Mouse (Mus musculus) kidney, embryonic 14.5 days (tissue): ENCODE data around the gene Kalrn. TPM values are rescaled to one million over a fixed set of nuclear protein-coding genes. Genes with fewer than 3 reads are reported as not detected.

Experiments used
- ATAC-seq: fragments of 200-750 bp; cut with Nextera tagmentation; 2 replicates; pipeline ENCODE4 v1.8.0; 2017; ENCODE audit warnings: moderate number of reproducible peaks, mild to moderate bottlenecking, moderate TSS enrichment, moderate library complexity; ENCODE audit not compliant: low FRiP score, low TSS enrichment
- H3K27ac ChIP-seq: fragments of 300-500 bp; sonication (generic); 2 replicates; pipeline ENCODE4 v1.5.1; 2014; ENCODE audit warnings: low read depth, mild to moderate bottlenecking, low read length, moderate library complexity, mixed read lengths
- H3K27me3 ChIP-seq: fragments of 300-500 bp; sonication (generic); 2 replicates; pipeline ENCODE4 v1.6.1; 2014; ENCODE audit warnings: mild to moderate bottlenecking, low read length; ENCODE audit not compliant: control insufficient read depth, insufficient read depth
- H3K36me3 ChIP-seq: fragments of 300-500 bp; sonication (generic); 2 replicates; pipeline ENCODE4 v1.6.1; 2014; ENCODE audit warnings: low read length, mixed read lengths; ENCODE audit not compliant: control insufficient read depth, insufficient read depth
- H3K4me1 ChIP-seq: fragments of 300-500 bp; sonication (generic); 2 replicates; pipeline ENCODE4 v1.6.1; 2014; ENCODE audit warnings: low read length, mixed read lengths; ENCODE audit not compliant: control insufficient read depth, insufficient read depth
- H3K4me2 ChIP-seq: fragments of 300-500 bp; sonication (generic); replicated peaks from 2 replicates; pipeline ENCODE4 v1.6.1; 2014; ENCODE audit warnings: low read depth, mild to moderate bottlenecking, low read length
- H3K4me3 ChIP-seq: fragments of 300-500 bp; sonication (generic); 2 replicates; pipeline ENCODE4 v1.5.1; 2014; ENCODE audit warnings: mild to moderate bottlenecking, low read length
- H3K9ac ChIP-seq: fragments of 300-500 bp; sonication (generic); 2 replicates; pipeline ENCODE4 v1.6.1; 2014; ENCODE audit warnings: low read depth, mild to moderate bottlenecking, low read length, moderate library complexity
- H3K9me3 ChIP-seq: fragments of 300-500 bp; sonication (generic); 2 replicates; pipeline ENCODE4 v1.6.1; 2016; ENCODE audit warnings: low read length; ENCODE audit not compliant: control insufficient read depth
- WGBS: fragments of 180-500 bp; shearing (Covaris S2); extraction: QIAGEN DNeasy Blood & Tissue Kit; methylation state at CpG from one replicate; pipeline ENCODE4 v1.1.7; 2014; 5-methylcytosine and 5-hydroxymethylcytosine counted together
- polyA plus RNA-seq: library from polyadenylated mRNA; unstranded; fragments of >200 nt; fragmentation: Nextera tagmentation; extraction: Ambion mirVana; gene quantifications from 2 replicates; pipeline ENCODE4 v1.2.1, GENCODE M21; 2014

Kalrn gene
- polyA plus RNA-seq, 1 experiment from 2014 or later = 16.0 TPM

DNA sequence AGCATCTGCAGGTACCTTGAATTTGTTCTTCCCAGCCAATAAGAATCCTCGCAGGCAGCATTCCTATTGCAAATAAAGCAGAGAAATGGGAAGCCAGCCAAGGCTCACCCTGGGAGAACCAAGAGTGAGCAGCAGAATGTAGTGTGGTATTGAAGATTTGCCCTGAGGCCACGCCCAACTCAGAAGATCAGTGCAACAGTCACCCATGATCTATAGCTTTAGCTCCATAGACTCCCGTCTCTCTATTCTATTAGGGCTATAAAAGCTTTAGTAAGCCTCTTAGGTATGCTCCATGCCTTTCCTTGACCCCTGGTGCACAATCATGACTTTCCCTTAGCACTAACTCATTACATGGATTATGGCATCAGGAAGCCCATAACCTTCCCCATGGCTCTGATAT is 155.9 kb downstream of the Kalrn start:
- ATAC-seq = no peak
- Histone ChIP-seq H3K9ac (no peak overlapping the region), H3K27me3 (no peaks in the 10 kb centered on the region), H3K4me3 (no peak overlapping the region), H3K4me2 (no peak overlapping the region), H3K36me3 (no peaks in the 10 kb centered on the region), H3K4me1 (peaks cover 37% of the 10 kb centered on the region), H3K27ac (no peak overlapping the region), H3K9me3 (no peaks in the 10 kb centered on the region)
- 70% methylated on average over 3 of the region's 3 CpGs for WGBS

DNA sequence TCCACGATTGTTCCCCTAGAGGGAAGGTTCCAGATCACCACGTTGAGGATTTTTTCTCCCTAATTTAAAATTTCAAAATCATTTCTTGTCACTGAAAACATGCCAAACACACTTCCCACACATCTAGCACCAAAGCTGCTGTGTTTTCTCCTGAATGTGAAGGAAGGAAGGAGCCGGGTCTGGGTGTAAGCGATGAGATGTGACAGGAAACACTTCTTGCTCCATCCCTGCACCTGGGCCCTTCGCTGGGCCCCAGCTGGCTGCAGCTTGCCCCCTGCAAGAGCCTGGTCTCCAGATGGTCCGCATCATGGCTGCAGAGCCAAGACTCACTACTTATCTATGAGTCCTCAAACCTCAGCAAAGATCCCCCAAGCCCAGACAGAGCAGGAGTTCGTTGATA is 158.8 kb downstream of the Kalrn start:
- 53% methylated on average over 7 of the region's 7 CpGs for WGBS
- Histone ChIP-seq H3K4me3 (no peak overlapping the region), H3K9me3 (no peaks in the 10 kb centered on the region), H3K4me1 (peaks cover 21% of the 10 kb centered on the region), H3K27me3 (no peaks in the 10 kb centered on the region), H3K36me3 (no peaks in the 10 kb centered on the region), H3K4me2 (no peak overlapping the region), H3K27ac (peak overlapping the region; percentile 13; the same call in 1 of the 2 replicates), H3K9ac (no peak overlapping the region)
- ATAC-seq = no peak

DNA sequence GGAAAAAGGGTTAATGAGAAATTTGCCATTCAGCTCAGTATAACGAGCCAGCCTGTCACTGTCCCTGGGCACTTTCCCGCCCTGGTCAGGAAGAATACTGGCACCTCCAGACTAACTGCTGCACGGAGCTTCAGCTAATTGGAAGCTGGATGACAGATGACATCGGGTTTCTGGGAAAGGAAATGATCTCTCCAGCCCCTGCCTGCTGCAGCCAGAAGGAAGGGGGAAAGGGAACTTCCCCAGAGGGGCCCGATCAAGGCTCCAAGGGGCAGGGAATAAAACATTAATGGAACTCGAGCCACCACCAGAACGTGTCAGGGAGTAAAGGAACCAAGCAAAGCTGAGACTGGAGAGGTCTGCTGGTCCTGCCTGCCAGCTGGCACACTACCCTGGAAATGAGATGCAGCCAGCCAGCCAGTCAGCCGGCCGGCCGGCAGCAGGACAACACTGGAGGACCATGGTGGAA is 159.4 kb downstream of the Kalrn start:
- no peaks in the 10 kb centered on the region for H3K27me3 ChIP-seq
- H3K9ac ChIP-seq = no peak overlapping the region
- peak; percentile 60 for ATAC-seq
- peak overlapping the region; percentile 13; the same call in 1 of the 2 replicates for H3K27ac ChIP-seq
- H3K4me1 ChIP-seq = peaks cover 21% of the 10 kb centered on the region
- H3K4me2 ChIP-seq = no peak overlapping the region; the same call in 1 of the 2 replicates
- H3K4me3 ChIP-seq = no peak overlapping the region
- no peaks in the 10 kb centered on the region for H3K36me3 ChIP-seq
- H3K9me3 ChIP-seq = no peaks in the 10 kb centered on the region
- 16% methylated on average over 10 of the region's 10 CpGs for WGBS

DNA sequence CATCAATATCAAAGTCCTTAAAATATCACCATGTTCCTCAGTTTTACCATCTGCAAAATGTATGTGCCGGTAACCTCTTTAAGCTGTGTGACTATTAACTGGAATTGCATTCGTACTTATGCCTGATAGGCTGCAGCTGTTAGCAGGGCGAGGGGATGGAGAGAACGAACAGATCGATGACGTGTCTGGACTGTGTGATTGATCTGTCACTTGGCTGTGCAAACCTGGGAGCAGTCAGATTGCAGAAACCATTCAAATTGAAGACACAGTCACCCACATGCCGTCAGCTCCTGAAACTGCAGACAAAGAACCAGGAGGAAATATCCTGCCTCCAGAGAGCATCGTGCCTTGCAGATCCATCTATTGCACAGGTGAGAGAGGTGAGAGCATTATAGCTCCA is 166.3 kb downstream of the Kalrn start:
- no peaks in the 10 kb centered on the region for H3K4me1 ChIP-seq
- ATAC-seq = no peak
- H3K27me3 ChIP-seq = no peaks in the 10 kb centered on the region
- no peaks in the 10 kb centered on the region for H3K36me3 ChIP-seq
- no peak overlapping the region for H3K27ac ChIP-seq
- no peaks in the 10 kb centered on the region for H3K9me3 ChIP-seq
- no peak overlapping the region for H3K9ac ChIP-seq
- no peak overlapping the region for H3K4me2 ChIP-seq
- 79% methylated on average over 8 of the region's 8 CpGs for WGBS
- H3K4me3 ChIP-seq = no peak overlapping the region

DNA sequence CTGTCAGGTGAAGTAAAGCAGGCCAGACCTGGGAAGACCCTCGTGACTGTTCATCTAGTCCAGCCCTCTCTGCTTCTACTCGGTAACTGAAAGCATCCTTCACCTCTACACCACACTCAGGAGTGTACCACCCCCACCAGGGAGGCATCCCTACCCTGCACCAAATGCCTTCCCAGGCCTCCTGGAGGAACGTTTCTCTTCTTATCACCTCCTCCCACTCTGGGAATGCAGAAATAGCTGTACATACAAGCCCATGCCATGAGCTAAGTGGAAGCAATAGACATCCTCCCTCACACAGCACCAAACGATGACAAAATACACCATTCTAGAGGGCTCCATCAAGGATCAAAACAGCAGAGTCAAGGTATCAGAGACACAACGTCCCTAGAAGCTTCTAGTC is 168.2 kb downstream of the Kalrn start:
- ATAC-seq = no peak
- Histone ChIP-seq H3K4me2 (no peak overlapping the region), H3K9ac (no peak overlapping the region), H3K27me3 (no peaks in the 10 kb centered on the region), H3K4me3 (no peak overlapping the region), H3K4me1 (no peaks in the 10 kb centered on the region), H3K36me3 (no peaks in the 10 kb centered on the region), H3K9me3 (no peaks in the 10 kb centered on the region), H3K27ac (no peak overlapping the region)
- WGBS = 64% methylated on average over 5 of the region's 5 CpGs

DNA sequence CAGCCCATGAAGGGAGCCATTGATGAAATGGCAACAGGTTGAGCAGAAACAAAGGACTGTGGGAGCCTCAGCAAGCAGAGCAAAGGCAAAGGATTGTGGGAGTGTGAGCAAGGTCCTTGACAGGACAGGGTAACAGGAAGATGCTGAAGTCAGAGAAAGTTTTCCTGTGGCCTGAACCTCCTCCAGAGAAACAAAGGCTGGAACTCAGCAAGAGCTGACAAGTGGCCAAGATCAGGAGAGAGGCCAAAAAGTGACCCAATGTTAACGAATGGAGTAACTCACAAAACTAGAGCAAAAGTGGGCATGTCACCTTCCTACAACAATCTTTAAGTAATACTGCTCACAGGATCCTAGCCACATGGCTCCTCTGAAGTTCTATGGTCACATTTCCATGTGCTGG is 172.1 kb downstream of the Kalrn start:
- Histone ChIP-seq H3K36me3 (no peaks in the 10 kb centered on the region), H3K4me3 (no peak overlapping the region), H3K4me2 (no peak overlapping the region), H3K9ac (no peak overlapping the region), H3K27me3 (no peaks in the 10 kb centered on the region), H3K27ac (no peak overlapping the region), H3K4me1 (no peaks in the 10 kb centered on the region), H3K9me3 (no peaks in the 10 kb centered on the region)
- no peak for ATAC-seq
- 63% methylated on average over 1 of the region's 1 CpGs for WGBS

DNA sequence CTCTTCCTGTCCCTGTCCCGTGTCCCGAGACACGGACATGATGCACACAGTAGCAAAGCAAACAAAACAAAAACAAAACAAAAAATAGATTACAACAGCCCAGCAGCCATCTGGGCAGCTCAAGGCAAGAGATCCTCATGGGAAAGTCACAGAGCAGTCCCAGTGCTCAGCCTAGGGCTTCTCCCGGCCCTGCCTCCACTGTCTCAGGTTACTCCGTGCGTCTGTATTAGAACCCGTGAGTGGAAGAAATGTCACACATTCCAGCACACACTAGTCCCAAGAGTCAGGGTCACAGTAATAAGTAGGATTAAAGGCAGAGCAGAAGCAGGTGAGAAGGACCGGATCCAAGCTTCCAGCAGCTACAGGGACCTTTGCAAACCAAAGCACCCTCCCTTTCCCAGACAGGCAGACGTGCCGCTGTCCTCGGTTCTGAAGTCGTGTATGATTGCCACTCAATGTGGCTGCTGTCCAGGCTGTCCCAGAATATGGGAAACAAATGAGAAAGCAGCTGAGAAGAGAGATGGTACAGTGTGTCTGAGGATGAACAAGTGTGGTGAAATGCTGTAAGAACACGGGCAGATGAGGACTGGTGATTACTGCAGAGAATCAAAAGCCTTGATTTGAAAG is 173.1 kb downstream of the Kalrn start:
- H3K9me3 ChIP-seq = no peaks in the 10 kb centered on the region
- peak; percentile 32; the same call in 1 of the 2 replicates for ATAC-seq
- no peaks in the 10 kb centered on the region for H3K4me1 ChIP-seq
- H3K9ac ChIP-seq = no peak overlapping the region
- 28% methylated on average over 13 of the region's 13 CpGs for WGBS
- H3K36me3 ChIP-seq = no peaks in the 10 kb centered on the region
- H3K27ac ChIP-seq = no peak overlapping the region
- no peak overlapping the region for H3K4me3 ChIP-seq
- H3K4me2 ChIP-seq = no peak overlapping the region
- H3K27me3 ChIP-seq = no peaks in the 10 kb centered on the region

DNA sequence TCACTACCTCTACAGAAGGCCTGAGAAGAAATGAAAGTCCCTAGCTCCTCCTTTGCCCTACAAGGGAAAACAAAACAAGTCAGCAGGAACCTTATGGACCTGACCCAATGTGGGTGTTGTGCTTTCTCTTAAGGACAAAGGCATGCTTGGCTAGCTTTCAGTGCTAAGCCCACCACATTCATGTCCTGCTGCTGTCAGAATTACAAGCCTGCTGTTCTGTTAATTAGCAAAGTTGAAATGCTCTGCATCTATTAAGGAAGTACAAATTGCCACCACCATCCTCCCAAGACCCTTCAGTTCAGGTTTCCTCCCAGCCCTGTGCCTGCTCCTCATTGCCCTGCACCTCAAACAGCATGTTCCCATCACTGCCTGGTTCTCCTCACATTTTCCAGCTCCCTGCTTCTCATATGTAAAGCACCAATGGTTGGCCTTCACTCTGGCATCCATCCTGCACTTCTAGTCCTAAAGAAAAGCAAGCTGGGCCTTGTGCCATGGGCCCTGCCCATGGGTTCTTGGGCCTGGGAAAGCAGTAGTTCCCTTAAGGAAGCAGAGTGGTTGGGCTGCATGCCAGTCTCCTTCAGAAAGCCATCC is 178.0 kb downstream of the Kalrn start:
- Histone ChIP-seq H3K4me1 (no peaks in the 10 kb centered on the region), H3K27me3 (no peaks in the 10 kb centered on the region), H3K4me3 (no peak overlapping the region), H3K36me3 (no peaks in the 10 kb centered on the region), H3K4me2 (no peak overlapping the region), H3K9ac (no peak overlapping the region), H3K9me3 (no peaks in the 10 kb centered on the region), H3K27ac (no peak overlapping the region)
- no peak for ATAC-seq

DNA sequence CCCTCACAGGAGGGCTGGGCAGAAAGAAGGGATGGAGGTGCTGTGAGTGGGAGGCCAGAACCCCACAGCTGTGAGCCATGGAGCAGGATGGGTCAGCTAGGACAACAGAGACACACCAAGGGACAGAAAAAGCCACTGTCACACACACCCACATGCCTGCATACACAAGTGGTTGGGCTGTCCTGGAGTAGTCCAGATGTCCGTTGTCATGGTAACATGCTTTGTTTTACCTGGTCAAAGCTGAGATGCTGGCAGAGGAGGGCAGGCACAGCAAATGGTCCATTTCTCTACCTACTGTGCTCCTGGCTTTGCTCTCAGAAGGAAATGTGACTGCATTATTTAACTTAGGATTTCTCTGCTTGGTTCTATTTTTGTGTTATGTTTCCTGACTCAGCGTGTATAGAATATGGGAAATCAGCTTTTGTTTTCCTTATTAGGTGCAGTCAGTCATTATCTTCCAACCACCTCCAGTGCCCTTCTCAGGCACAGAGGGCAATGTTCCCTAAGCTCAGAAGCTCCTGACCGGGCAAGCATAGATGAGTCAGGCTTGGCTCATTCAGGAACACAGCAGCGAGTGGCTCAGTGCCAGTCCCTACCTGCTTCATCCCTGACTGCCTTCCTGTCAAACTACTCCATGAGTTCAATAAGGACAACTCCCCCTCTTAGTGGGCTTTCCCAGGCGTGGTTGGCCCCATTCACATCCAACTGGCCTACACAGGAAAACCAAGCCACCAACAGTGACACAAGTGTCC is 183.6 kb downstream of the Kalrn start:
- Histone ChIP-seq H3K4me2 (no peak overlapping the region), H3K9me3 (no peaks in the 10 kb centered on the region), H3K4me1 (no peaks in the 10 kb centered on the region), H3K9ac (no peak overlapping the region), H3K36me3 (no peaks in the 10 kb centered on the region), H3K4me3 (no peak overlapping the region), H3K27ac (no peak overlapping the region), H3K27me3 (no peaks in the 10 kb centered on the region)
- no peak for ATAC-seq
- 75% methylated on average over 5 of the region's 5 CpGs for WGBS
